Mouse (Mus musculus) left cerebral cortex, adult 9 months (tissue): Measurements from ENCODE around the gene D11Wsu47e.

ENCODE experiments used
- DNase-seq, 2 experiments: peaks; one replicate each; pipeline ENCODE4 v3.0.0; 2022; ENCODE audit warnings: low spot score in 2 of 2

D11Wsu47e gene

DNA sequence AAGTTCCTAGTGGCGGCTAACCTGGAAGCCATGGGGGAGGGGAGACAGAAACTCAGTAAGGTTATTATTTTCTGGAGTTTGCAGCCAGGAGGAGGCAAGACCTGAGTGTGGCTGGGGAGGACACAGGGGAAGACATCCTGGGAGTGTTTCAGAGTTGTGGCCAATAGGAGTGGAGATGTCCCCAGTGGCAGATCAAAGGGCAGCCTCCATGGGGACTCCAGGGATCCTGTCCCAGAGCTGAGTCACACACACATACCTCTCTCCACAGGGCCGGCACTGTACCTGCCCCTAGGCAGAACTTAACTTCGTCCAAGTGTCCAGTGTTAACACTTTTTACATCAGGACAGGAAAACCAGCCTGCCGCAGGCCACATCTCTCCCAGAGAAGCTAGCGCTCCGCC lies 50.9 kb downstream of the D11Wsu47e start:
- DNase-seq = no peak

GRCm38 (mm10) chr11:113736848-113737552 lies 52.8 kb downstream of the D11Wsu47e start:
- DNase-seq = no peak

GRCm38 (mm10) chr11:113737553-113737854 lies 53.3 kb downstream of the D11Wsu47e start:
- DNase-seq = no peak

DNA sequence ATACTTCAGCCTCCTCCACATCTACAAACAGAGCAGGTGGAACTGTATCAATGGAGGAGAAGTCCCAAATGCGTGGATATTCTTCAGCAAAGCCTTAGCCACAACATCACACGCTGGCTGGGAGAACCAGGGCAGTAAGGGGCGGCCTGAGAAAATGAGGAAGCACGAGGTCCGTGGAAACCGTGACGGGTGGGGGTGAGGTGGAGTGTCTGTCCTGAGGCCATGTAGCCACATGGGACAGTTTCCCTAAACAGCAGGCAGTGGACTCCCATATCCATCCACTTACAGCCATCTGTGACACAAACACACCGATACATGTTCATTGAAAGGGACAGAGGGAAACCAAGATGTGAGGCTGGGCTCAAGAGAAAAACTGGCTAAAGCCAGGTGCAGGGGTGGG lies 53.7 kb downstream of the D11Wsu47e start:
- DNase-seq = no peak

- no peak for DNase-seq
These were observed 55.0 kb downstream of the D11Wsu47e start for GRCm38 (mm10) chr11:113739213-113739612.

- no peak for DNase-seq
These were observed 55.9 kb downstream of the D11Wsu47e start for GRCm38 (mm10) chr11:113740100-113740499.

DNA sequence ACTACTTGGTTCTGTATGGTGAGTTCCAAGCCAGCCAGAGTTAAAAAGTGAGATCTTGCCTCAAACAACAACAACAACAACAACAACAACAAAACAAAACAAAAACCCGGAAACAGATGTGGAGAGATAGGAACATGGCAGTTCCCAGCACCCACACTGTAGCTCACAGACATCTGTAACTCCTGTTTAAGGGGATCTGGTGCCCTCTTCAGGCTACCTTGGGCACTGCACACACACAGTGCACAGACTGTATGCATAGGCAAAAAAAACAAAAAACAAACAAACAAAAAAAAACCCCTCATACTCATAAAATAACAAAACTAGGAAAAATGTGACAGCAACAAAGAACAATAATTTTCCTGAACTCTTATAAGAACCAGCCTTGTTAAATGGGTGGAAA lies 58.8 kb downstream of the D11Wsu47e start:
- no peak for DNase-seq
